Mouse (Mus musculus) embryonic facial prominence, embryonic 14.5 days (tissue): Measurements from ENCODE around the gene Lcn5. TPM values are rescaled to one million over a fixed set of nuclear protein-coding genes. Genes with fewer than 3 reads are reported as not detected.

Source experiments
- ATAC-seq: fragments of 200-750 bp; cut with Nextera tagmentation; 2 replicates; pipeline ENCODE4 v1.8.0; 2017; ENCODE audit warnings: low read depth, moderate number of reproducible peaks, moderate TSS enrichment
- DNase-seq: peaks from one replicate; pipeline ENCODE4 v3.0.0-alpha.2; 2015; ENCODE audit warnings: low spot score
- H3K27ac ChIP-seq: fragments of 300-500 bp; sonication (generic); replicated peaks from 2 replicates; pipeline ENCODE4 v1.5.1; 2014; ENCODE audit warnings: low read depth, mild to moderate bottlenecking, low read length, moderate library complexity
- H3K27me3 ChIP-seq: fragments of 300-500 bp; sonication (generic); replicated peaks from 2 replicates; pipeline ENCODE4 v1.6.1; 2014; ENCODE audit warnings: low read length; ENCODE audit not compliant: control insufficient read depth, insufficient read depth
- H3K36me3 ChIP-seq: fragments of 300-500 bp; sonication (generic); 2 replicates; pipeline ENCODE4 v1.6.1; 2014; ENCODE audit warnings: low read length, mixed read lengths; ENCODE audit not compliant: control insufficient read depth, insufficient read depth
- H3K4me1 ChIP-seq: fragments of 300-500 bp; sonication (generic); 2 replicates; pipeline ENCODE4 v1.6.1; 2014; ENCODE audit warnings: antibody characterized with exemption, low read length; ENCODE audit not compliant: control insufficient read depth, insufficient read depth
- H3K4me2 ChIP-seq: fragments of 300-500 bp; sonication (generic); 2 replicates; pipeline ENCODE4 v1.6.1; 2014; ENCODE audit warnings: low read depth, mild to moderate bottlenecking, low read length, moderate library complexity, mixed read lengths
- H3K4me3 ChIP-seq: fragments of 300-500 bp; sonication (generic); 2 replicates; pipeline ENCODE4 v1.5.1; 2014; ENCODE audit warnings: low read depth, mild to moderate bottlenecking, low read length
- H3K9ac ChIP-seq: fragments of 300-500 bp; sonication (generic); 2 replicates; pipeline ENCODE4 v1.6.1; 2014; ENCODE audit warnings: low read depth, mild to moderate bottlenecking, low read length, moderate library complexity, mixed read lengths
- H3K9me3 ChIP-seq: fragments of 300-500 bp; sonication (generic); 2 replicates; pipeline ENCODE4 v1.6.1; 2016; ENCODE audit warnings: low read length; ENCODE audit not compliant: control insufficient read depth
- WGBS: fragments of 180-500 bp; shearing (Covaris S2); extraction: QIAGEN DNeasy Blood & Tissue Kit; methylation state at CpG from one replicate; pipeline ENCODE4 v1.1.7; 2014; 5-methylcytosine and 5-hydroxymethylcytosine counted together
- polyA plus RNA-seq: library from polyadenylated mRNA; unstranded; fragments of >200 nt; fragmentation: Nextera tagmentation; extraction: Ambion mirVana; gene quantifications from 2 replicates; pipeline ENCODE4 v1.2.1, GENCODE M21; 2014

Gene Lcn5
- polyA plus RNA-seq, 1 experiment from 2014 or later: not detected

- no peaks in the 10 kb centered on the region for H3K27me3 ChIP-seq
- DNase-seq: no peak
- H3K9me3 ChIP-seq: no peaks in the 10 kb centered on the region
- H3K4me2 ChIP-seq: no peak within 1 kb of the TSS
- H3K9ac ChIP-seq: no peak within 1 kb of the TSS
- no peak within 1 kb of the TSS for H3K4me3 ChIP-seq
- H3K4me1 ChIP-seq: no peaks in the 10 kb centered on the region
- no peak within 1 kb of the TSS for H3K27ac ChIP-seq
- 73% methylated on average over 6 of the region's 6 CpGs for WGBS
- no peak for ATAC-seq
- no peaks in the 10 kb centered on the region for H3K36me3 ChIP-seq
Measured at GRCm38 (mm10) chr2:25627811-25628210, 29.9 kb upstream of the Lcn5 start, which contains the start of gene Fcna. Gene Fcna, minus strand, starts transcription at chr2:25628030.

- WGBS: 37% methylated on average over 4 of the region's 4 CpGs
Measured at GRCm38 (mm10) chr2:25628738-25629137, 29.0 kb upstream of the Lcn5 start.

GRCm38 (mm10) chr2:25633616-25634015 lies 24.1 kb upstream of the Lcn5 start:
- ATAC-seq (no peak), DNase-seq (no peak)
- Histone ChIP-seq H3K4me3 (no peak overlapping the region), H3K4me1 (no peaks in the 10 kb centered on the region), H3K9me3 (no peaks in the 10 kb centered on the region), H3K4me2 (no peak overlapping the region), H3K27me3 (no peaks in the 10 kb centered on the region), H3K27ac (no peak overlapping the region), H3K9ac (no peak overlapping the region), H3K36me3 (no peaks in the 10 kb centered on the region)
- WGBS: 90% methylated on average over 3 of the region's 3 CpGs

More at GRCm38 (mm10) chr2:25628738-25629137, 29.0 kb upstream of the Lcn5 start:
- DNase-seq (no peak), ATAC-seq (no peak)
- Histone ChIP-seq H3K4me1 (no peaks in the 10 kb centered on the region), H3K4me3 (no peak overlapping the region), H3K9ac (no peak overlapping the region), H3K27me3 (no peaks in the 10 kb centered on the region), H3K27ac (no peak overlapping the region), H3K9me3 (no peaks in the 10 kb centered on the region), H3K4me2 (no peak overlapping the region), H3K36me3 (no peaks in the 10 kb centered on the region)

GRCm38 (mm10) chr2:25634046-25634445 lies 23.7 kb upstream of the Lcn5 start:
- Histone ChIP-seq H3K9me3 (no peaks in the 10 kb centered on the region), H3K9ac (no peak overlapping the region), H3K4me1 (no peaks in the 10 kb centered on the region), H3K4me2 (no peak overlapping the region), H3K27me3 (no peaks in the 10 kb centered on the region), H3K36me3 (no peaks in the 10 kb centered on the region), H3K27ac (no peak overlapping the region), H3K4me3 (no peak overlapping the region)
- ATAC-seq: no peak
- WGBS: 40% methylated on average over 1 of the region's 1 CpGs
- DNase-seq: no peak

- no peaks in the 10 kb centered on the region for H3K4me1 ChIP-seq
- 16% methylated on average over 6 of the region's 6 CpGs for WGBS
- no peak overlapping the region for H3K9ac ChIP-seq
- no peak overlapping the region for H3K27ac ChIP-seq
- ATAC-seq (no peak), DNase-seq (peak; percentile 34)
- no peak overlapping the region for H3K4me3 ChIP-seq
- no peaks in the 10 kb centered on the region for H3K9me3 ChIP-seq
- no peak overlapping the region for H3K4me2 ChIP-seq
- H3K27me3 ChIP-seq: no peaks in the 10 kb centered on the region
- no peaks in the 10 kb centered on the region for H3K36me3 ChIP-seq
Measured at GRCm38 (mm10) chr2:25639890-25640289, 17.9 kb upstream of the Lcn5 start.

GRCm38 (mm10) chr2:25652902-25653301 lies 4.8 kb upstream of the Lcn5 start, which contains the start of gene Lcn8:
Gene Lcn8, plus strand, starts transcription at chr2:25653120.
- no peak for ATAC-seq
- Histone ChIP-seq H3K36me3 (no peaks in the 10 kb centered on the region), H3K9me3 (no peaks in the 10 kb centered on the region), H3K4me2 (no peak within 1 kb of the TSS), H3K9ac (no peak within 1 kb of the TSS), H3K27me3 (no peaks in the 10 kb centered on the region), H3K4me1 (no peaks in the 10 kb centered on the region), H3K4me3 (no peak within 1 kb of the TSS), H3K27ac (no peak within 1 kb of the TSS)
- 72% methylated on average over 2 of the region's 2 CpGs for WGBS
- DNase-seq: no peak

- DNase-seq: peak; percentile 32
- no peak overlapping the region for H3K4me3 ChIP-seq
- H3K4me2 ChIP-seq: no peak overlapping the region
- WGBS: 20% methylated on average over 1 of the region's 1 CpGs
- no peak overlapping the region for H3K9ac ChIP-seq
- ATAC-seq: 0 out of 2 replicates have a peak, but pooled peaks have one; percentile 44
- H3K27ac ChIP-seq: no peak overlapping the region
- no peaks in the 10 kb centered on the region for H3K27me3 ChIP-seq
- no peaks in the 10 kb centered on the region for H3K4me1 ChIP-seq
- no peaks in the 10 kb centered on the region for H3K36me3 ChIP-seq
- no peaks in the 10 kb centered on the region for H3K9me3 ChIP-seq
Measured at GRCm38 (mm10) chr2:25654502-25654901, 3.2 kb upstream of the Lcn5 start.

GRCm38 (mm10) chr2:25656691-25657090 lies 1.1 kb upstream of the Lcn5 start:
- Histone ChIP-seq H3K36me3 (no peaks in the 10 kb centered on the region), H3K9ac (no peak overlapping the region), H3K4me3 (no peak overlapping the region), H3K27ac (no peak overlapping the region), H3K27me3 (no peaks in the 10 kb centered on the region), H3K4me1 (no peaks in the 10 kb centered on the region), H3K9me3 (no peaks in the 10 kb centered on the region), H3K4me2 (no peak overlapping the region)
- WGBS: 77% methylated on average over 4 of the region's 4 CpGs
- ATAC-seq: no peak
- DNase-seq: no peak

GRCm38 (mm10) chr2:25657246-25657645 lies 506 bp upstream of the Lcn5 start:
- ATAC-seq: no peak
- 86% methylated on average over 4 of the region's 4 CpGs for WGBS
- DNase-seq: no peak

More at GRCm38 (mm10) chr2:25657246-25657645, 506 bp upstream of the Lcn5 start:
- H3K27ac ChIP-seq: no peak overlapping the region
- no peak overlapping the region for H3K4me3 ChIP-seq
- no peaks in the 10 kb centered on the region for H3K9me3 ChIP-seq
- H3K4me2 ChIP-seq: no peak overlapping the region
- no peaks in the 10 kb centered on the region for H3K36me3 ChIP-seq
- H3K4me1 ChIP-seq: no peaks in the 10 kb centered on the region
- H3K27me3 ChIP-seq: no peaks in the 10 kb centered on the region
- H3K9ac ChIP-seq: no peak overlapping the region
